Mouse (Mus musculus) neural tube, embryonic 11.5 days (tissue): ENCODE measurements at regions not wholly inside any gene's neighbourhood (a gene's known extent, or its start where the extent isn't known, plus 50 kb on each side); places are given as distances from the start of the nearest gene placed in this dataset.
A peak's percentile ranks its signal among the peaks of the same experiment; 100 is the strongest.

Experiments
- ATAC-seq: fragments of 200-750 bp; cut with Nextera tagmentation; 2 replicates; pipeline ENCODE4 v1.8.0; 2017; ENCODE audit warnings: moderate number of reproducible peaks, mild to moderate bottlenecking, moderate TSS enrichment, moderate library complexity; ENCODE audit not compliant: insufficient read depth, low FRiP score, low TSS enrichment
- DNase-seq: peaks from one replicate; pipeline ENCODE4 v3.0.0-alpha.2; 2015; ENCODE audit warnings: low spot score
- H3K27ac ChIP-seq: fragments of 300-500 bp; sonication (generic); 2 replicates; pipeline ENCODE4 v1.5.1; 2014; ENCODE audit warnings: low read depth, mild to moderate bottlenecking, low read length
- H3K27me3 ChIP-seq: fragments of 300-500 bp; sonication (generic); 2 replicates; pipeline ENCODE4 v1.6.1; 2014; ENCODE audit warnings: mild to moderate bottlenecking, low read length, mixed read lengths; ENCODE audit not compliant: control insufficient read depth, insufficient read depth
- H3K36me3 ChIP-seq: fragments of 300-500 bp; sonication (generic); 2 replicates; pipeline ENCODE4 v1.6.1; 2014; ENCODE audit warnings: mild to moderate bottlenecking, low read length, moderate library complexity, mixed read lengths; ENCODE audit not compliant: control insufficient read depth, insufficient read depth
- H3K4me1 ChIP-seq: fragments of 300-500 bp; sonication (generic); 2 replicates; pipeline ENCODE4 v1.6.1; 2014; ENCODE audit warnings: low read length, mixed read lengths; ENCODE audit not compliant: control insufficient read depth, insufficient read depth
- H3K4me2 ChIP-seq: fragments of 300-500 bp; sonication (generic); 2 replicates; pipeline ENCODE4 v1.6.1; 2014; ENCODE audit warnings: low read depth, mild to moderate bottlenecking, moderate library complexity
- H3K4me3 ChIP-seq: fragments of 300-500 bp; sonication (generic); 2 replicates; pipeline ENCODE4 v1.5.1; 2014; ENCODE audit warnings: low read depth, low read length
- H3K9ac ChIP-seq: fragments of 300-500 bp; sonication (generic); 2 replicates; pipeline ENCODE4 v1.6.1; 2014; ENCODE audit warnings: mild to moderate bottlenecking, low read length
- H3K9me3 ChIP-seq: fragments of 300-500 bp; sonication (generic); 2 replicates; pipeline ENCODE4 v1.6.1; 2016; ENCODE audit warnings: low read length; ENCODE audit not compliant: control insufficient read depth
- WGBS: fragments of 180-500 bp; shearing (Covaris S2); extraction: QIAGEN DNeasy Blood & Tissue Kit; methylation state at CpG from one replicate; pipeline ENCODE4 v1.1.7; 2014; 5-methylcytosine and 5-hydroxymethylcytosine counted together

GRCm38 (mm10) chr8:44410261-44410660, 525.0 kb upstream of the Fat1 start:
- no peaks in the 10 kb centered on the region for H3K27me3 ChIP-seq
- no peaks in the 10 kb centered on the region for H3K36me3 ChIP-seq
- H3K4me3 ChIP-seq, result no peak overlapping the region
- WGBS, result 89% methylated on average over 3 of the region's 3 CpGs
- H3K27ac ChIP-seq, result no peak overlapping the region
- ATAC-seq, result no peak
- no peak overlapping the region for H3K9ac ChIP-seq
- no peaks in the 10 kb centered on the region for H3K4me1 ChIP-seq
- no peak overlapping the region for H3K4me2 ChIP-seq
- no peak for DNase-seq
- H3K9me3 ChIP-seq, result no peaks in the 10 kb centered on the region

- Histone ChIP-seq H3K27ac (no peak overlapping the region), H3K9me3 (no peaks in the 10 kb centered on the region), H3K4me3 (no peak overlapping the region), H3K36me3 (no peaks in the 10 kb centered on the region), H3K9ac (no peak overlapping the region), H3K27me3 (no peaks in the 10 kb centered on the region), H3K4me2 (no peak overlapping the region), H3K4me1 (no peaks in the 10 kb centered on the region)
- DNase-seq (no peak), ATAC-seq (no peak)
- WGBS, result 92% methylated on average over 8 of the region's 8 CpGs
Observed at GRCm38 (mm10) chr8:44418003-44418402, 517.2 kb upstream of the Fat1 start.

- Histone ChIP-seq H3K36me3 (no peaks in the 10 kb centered on the region), H3K27ac (no peak overlapping the region), H3K27me3 (no peaks in the 10 kb centered on the region), H3K9ac (no peak overlapping the region), H3K4me2 (no peak overlapping the region), H3K4me1 (no peaks in the 10 kb centered on the region), H3K4me3 (no peak overlapping the region), H3K9me3 (no peaks in the 10 kb centered on the region)
- DNase-seq (no peak), ATAC-seq (no peak)
- WGBS, result 69% methylated on average over 3 of the region's 3 CpGs
Observed at GRCm38 (mm10) chr8:44455433-44455832, 479.8 kb upstream of the Fat1 start.

- Histone ChIP-seq H3K9ac (no peak overlapping the region), H3K27ac (no peak overlapping the region), H3K4me2 (no peak overlapping the region), H3K36me3 (no peaks in the 10 kb centered on the region), H3K27me3 (no peaks in the 10 kb centered on the region), H3K4me1 (no peaks in the 10 kb centered on the region), H3K9me3 (no peaks in the 10 kb centered on the region), H3K4me3 (no peak overlapping the region)
- no peak for DNase-seq
- 77% methylated on average over 7 of the region's 7 CpGs for WGBS
- ATAC-seq, result no peak
Observed at GRCm38 (mm10) chr8:44456336-44456735, 478.9 kb upstream of the Fat1 start.

GRCm38 (mm10) chr8:44466409-44467078, 468.7 kb upstream of the Fat1 start:
- no peak for DNase-seq

GRCm38 (mm10) chr8:44512876-44513275, 422.4 kb upstream of the Fat1 start:
- WGBS, result 82% methylated on average over 1 of the region's 1 CpGs
- DNase-seq (no peak), ATAC-seq (no peak)
- Histone ChIP-seq H3K27ac (no peak overlapping the region), H3K4me2 (no peak overlapping the region), H3K36me3 (no peaks in the 10 kb centered on the region), H3K4me1 (no peaks in the 10 kb centered on the region), H3K4me3 (no peak overlapping the region), H3K9me3 (no peaks in the 10 kb centered on the region), H3K27me3 (no peaks in the 10 kb centered on the region), H3K9ac (no peak overlapping the region)

More at GRCm38 (mm10) chr8:44466409-44467078, 468.7 kb upstream of the Fat1 start:
- Histone ChIP-seq H3K4me3 (no peak overlapping the region), H3K4me2 (no peak overlapping the region), H3K36me3 (no peaks in the 10 kb centered on the region), H3K9me3 (no peaks in the 10 kb centered on the region), H3K9ac (no peak overlapping the region), H3K4me1 (no peaks in the 10 kb centered on the region), H3K27me3 (no peaks in the 10 kb centered on the region), H3K27ac (no peak overlapping the region)
- ATAC-seq, result peak; percentile 61; the same call in 1 of the 2 replicates
- 63% methylated on average over 3 of the region's 3 CpGs for WGBS

GRCm38 (mm10) chr8:44525915-44526314, 409.3 kb upstream of the Fat1 start:
- no peaks in the 10 kb centered on the region for H3K4me1 ChIP-seq
- H3K27ac ChIP-seq, result no peak overlapping the region
- H3K36me3 ChIP-seq, result no peaks in the 10 kb centered on the region
- no peak overlapping the region for H3K4me2 ChIP-seq
- no peak overlapping the region for H3K9ac ChIP-seq
- ATAC-seq (no peak), DNase-seq (no peak)
- H3K27me3 ChIP-seq, result no peaks in the 10 kb centered on the region
- H3K9me3 ChIP-seq, result no peaks in the 10 kb centered on the region
- H3K4me3 ChIP-seq, result no peak overlapping the region

GRCm38 (mm10) chr8:44529696-44530095, 405.6 kb upstream of the Fat1 start:
- no peak overlapping the region for H3K4me3 ChIP-seq
- no peak overlapping the region for H3K27ac ChIP-seq
- H3K4me1 ChIP-seq, result no peaks in the 10 kb centered on the region
- no peak for ATAC-seq
- H3K9me3 ChIP-seq, result no peaks in the 10 kb centered on the region
- WGBS, result 72% methylated on average over 1 of the region's 1 CpGs
- no peak for DNase-seq
- no peak overlapping the region for H3K4me2 ChIP-seq
- H3K36me3 ChIP-seq, result no peaks in the 10 kb centered on the region
- no peak overlapping the region for H3K9ac ChIP-seq
- no peaks in the 10 kb centered on the region for H3K27me3 ChIP-seq

GRCm38 (mm10) chr8:44548885-44549284, 386.4 kb upstream of the Fat1 start:
- DNase-seq (no peak), ATAC-seq (no peak)
- WGBS, result 90% methylated on average over 3 of the region's 3 CpGs
- Histone ChIP-seq H3K9ac (no peak overlapping the region), H3K4me2 (no peak overlapping the region), H3K4me1 (no peaks in the 10 kb centered on the region), H3K27me3 (no peaks in the 10 kb centered on the region), H3K9me3 (no peaks in the 10 kb centered on the region), H3K27ac (no peak overlapping the region), H3K4me3 (no peak overlapping the region), H3K36me3 (no peaks in the 10 kb centered on the region)
